Comparison of ENCODE assay signal across 8 mouse cellular contexts in the genomic region with DNA sequence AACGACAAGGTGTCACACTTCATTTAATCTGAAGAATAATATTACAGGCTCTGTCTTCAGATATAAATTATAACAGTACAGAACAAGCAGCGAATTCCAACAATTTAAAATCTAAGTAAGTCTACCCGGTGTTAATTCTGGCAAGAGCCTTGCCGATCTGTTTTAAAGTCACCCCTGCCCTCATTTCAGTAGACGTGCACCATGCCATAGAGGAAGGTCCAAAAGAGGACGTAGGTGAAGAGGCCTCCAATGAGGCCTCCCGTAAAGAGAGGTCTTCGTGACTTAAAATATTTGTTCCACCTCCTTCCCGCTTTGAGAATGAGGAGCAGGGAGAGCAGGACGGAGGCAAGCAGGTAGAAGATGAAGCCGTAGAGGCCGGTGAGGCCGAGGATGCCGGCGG. TPM values are rescaled to one million over a fixed set of nuclear protein-coding genes. Genes with fewer than 3 reads are reported as not detected.
A peak's percentile ranks its signal among the peaks of the same experiment; 100 is the strongest.
DNase-seq lines count a peak whose midpoint lies in the region; ATAC-seq and TF ChIP-seq lines count a peak whose summit lies in the region.

No protein-coding gene starts in this region.

- peaks cover 30% of the 10 kb centered on the region for H3K4me1 ChIP-seq in kidney, adult 2 months (ENCODE audit: control insufficient read depth, insufficient read depth, low read length)
- peaks cover 29% of the 10 kb centered on the region for H3K4me1 ChIP-seq in hindbrain, embryonic 10.5 days (replicated peaks)
- peaks cover 32% of the 10 kb centered on the region for H3K4me1 ChIP-seq in midbrain, embryonic 12.5 days

- no peaks in the 10 kb centered on the region for H3K36me3 ChIP-seq in kidney, adult 2 months (ENCODE audit: control insufficient read depth, insufficient read depth, low read length)
- H3K36me3 ChIP-seq in hindbrain, embryonic 10.5 days: peaks cover 41% of the 10 kb centered on the region
- peaks cover 34% of the 10 kb centered on the region for H3K36me3 ChIP-seq in midbrain, embryonic 12.5 days

- H3K27me3 ChIP-seq in kidney, adult 2 months (replicated peaks; ENCODE audit: control insufficient read depth, insufficient read depth, low read length): no peaks in the 10 kb centered on the region
- H3K27me3 ChIP-seq in hindbrain, embryonic 10.5 days (ENCODE audit: insufficient read depth, poor library complexity, severe bottlenecking): no peaks in the 10 kb centered on the region
- H3K27me3 ChIP-seq in midbrain, embryonic 12.5 days: no peaks in the 10 kb centered on the region

- DNase-seq in kidney, adult 2 months: no peak
- DNase-seq in kidney, postnatal 25 days: no peak
- peak; percentile 21 for DNase-seq in MN1 (ENCODE audit: low spot score)
- DNase-seq in hindbrain, embryonic 10.5 days (ENCODE audit: low spot score): no peak
- no peak for DNase-seq in layer of hippocampus, postnatal 36 days
- DNase-seq in adrenal gland, adult 8-10 months: no peak

- peak overlapping the region; percentile 98 for H3K27ac ChIP-seq in kidney, adult 2 months (ENCODE audit: insufficient read depth, low read depth, low read length)
- peak overlapping the region; percentile 95 for H3K27ac ChIP-seq in hindbrain, embryonic 10.5 days
- H3K27ac ChIP-seq in midbrain, embryonic 12.5 days (replicated peaks): peak overlapping the region; percentile 82

- peak overlapping the region; percentile 84 for H3K9ac ChIP-seq in midbrain, embryonic 12.5 days (replicated peaks)

- 2% methylated on average over 15 of the region's 15 CpGs for WGBS in kidney, adult 2 months
- 2% methylated on average over 15 of the region's 15 CpGs for WGBS in hindbrain, embryonic 10.5 days
- WGBS in midbrain, embryonic 12.5 days: under 1% methylated on average over 15 of the region's 15 CpGs

- H3K4me2 ChIP-seq in midbrain, embryonic 12.5 days (replicated peaks): peak overlapping the region; percentile 70

- H3K9me3 ChIP-seq in hindbrain, embryonic 10.5 days: no peaks in the 10 kb centered on the region
- no peaks in the 10 kb centered on the region for H3K9me3 ChIP-seq in midbrain, embryonic 12.5 days

- TF ChIP-seq POLR2A in kidney, adult 2 months (IDR thresholded peaks at IDR 0.05; ENCODE audit: low read depth, low read length): no peak

- TF ChIP-seq CTCF in kidney, adult 2 months (conservative IDR thresholded peaks at IDR 0.05; ENCODE audit: insufficient read depth, insufficient read length, low read depth, low read length): no peak

- no peak for ATAC-seq in midbrain, embryonic 12.5 days (ENCODE audit: low FRiP score, low read depth)
- no peak for ATAC-seq in activated CD4-positive, CD25-positive, alpha-beta regulatory T cell, adult 4 months

- peak overlapping the region; percentile 100 for H3K4me3 ChIP-seq in kidney, adult 2 months (ENCODE audit: insufficient read depth, low read depth, low read length)
- peak overlapping the region; percentile 94 for H3K4me3 ChIP-seq in hindbrain, embryonic 10.5 days
- peak overlapping the region; percentile 93 for H3K4me3 ChIP-seq in midbrain, embryonic 12.5 days

RNA-seq across cellular contexts. Expression of a gene that starts 0.7 kb away (rescaled TPM):
- 77.6 and 91.0 TPM in 2 replicates for polyA plus RNA-seq in kidney, adult 2 months (2012; rRNA removed)
- 132 and 134 TPM in 2 replicates for polyA plus RNA-seq in hindbrain, embryonic 10.5 days (2016; fragmentation: Nextera tagmentation; extraction: Ambion mirVana)
- polyA plus RNA-seq in midbrain, embryonic 12.5 days (2016; fragmentation: Nextera tagmentation; extraction: Ambion mirVana): 119 and 123 TPM in 2 replicates
- polyA plus RNA-seq in activated CD4-positive, CD25-positive, alpha-beta regulatory T cell, adult 4 months (2017; shearing (Covaris generic)): 10 to 100 TPM; 50.2 to 65.2 TPM
- total RNA-seq in layer of hippocampus, postnatal 36 days (2021): 10 to 100 TPM; 51.5 to 59.7 TPM
- total RNA-seq in adrenal gland, adult 8-10 months (2022): 10 to 100 TPM; 47.4 to 77.6 (median 63.9) TPM

RNA-seq across cellular contexts. Expression of a gene that starts 0.7 kb away (rescaled TPM):
- polyA plus RNA-seq in kidney, adult 2 months (2012; rRNA removed): 86.5 and 104 TPM in 2 replicates
- polyA plus RNA-seq in hindbrain, embryonic 10.5 days (2016; fragmentation: Nextera tagmentation; extraction: Ambion mirVana): 207 and 237 TPM in 2 replicates
- polyA plus RNA-seq in midbrain, embryonic 12.5 days (2016; fragmentation: Nextera tagmentation; extraction: Ambion mirVana): 172 and 182 TPM in 2 replicates
- polyA plus RNA-seq in activated CD4-positive, CD25-positive, alpha-beta regulatory T cell, adult 4 months (2017; shearing (Covaris generic)): 10 to 100 TPM; 20.6 to 28.4 TPM
- 10 to 100 TPM; 10.9 to 11.2 TPM for total RNA-seq in layer of hippocampus, postnatal 36 days (2021)
- total RNA-seq in adrenal gland, adult 8-10 months (2022): 100 to 1,000 TPM in 1 of 4 experiments, 10 to 100 TPM in 3; 61.0 to 105 (median 84.6) TPM

RNA-seq across cellular contexts. Expression of a gene that starts 16.0 kb away (rescaled TPM):
- polyA plus RNA-seq in kidney, adult 2 months (2012; rRNA removed): 7.4 and 8.7 TPM in 2 replicates
- 0.10 and 0.32 TPM in 2 replicates for polyA plus RNA-seq in hindbrain, embryonic 10.5 days (2016; fragmentation: Nextera tagmentation; extraction: Ambion mirVana)
- polyA plus RNA-seq in midbrain, embryonic 12.5 days (2016; fragmentation: Nextera tagmentation; extraction: Ambion mirVana): 0.09 and 0.12 TPM in 2 replicates
- under 1 TPM in 1 of 2 experiments, not detected in 1; 0.19 TPM for polyA plus RNA-seq in activated CD4-positive, CD25-positive, alpha-beta regulatory T cell, adult 4 months (2017; shearing (Covaris generic))
- 1 to 10 TPM; 2.3 to 3.4 TPM for total RNA-seq in layer of hippocampus, postnatal 36 days (2021)
- 1 to 10 TPM; 2.2 to 5.2 (median 2.6) TPM for total RNA-seq in adrenal gland, adult 8-10 months (2022)

RNA-seq across cellular contexts. Expression of a gene that starts 22.7 kb away (rescaled TPM):
- polyA plus RNA-seq in kidney, adult 2 months (2012; rRNA removed): 37.1 and 37.5 TPM in 2 replicates
- 15.4 and 19.9 TPM in 2 replicates for polyA plus RNA-seq in hindbrain, embryonic 10.5 days (2016; fragmentation: Nextera tagmentation; extraction: Ambion mirVana)
- polyA plus RNA-seq in midbrain, embryonic 12.5 days (2016; fragmentation: Nextera tagmentation; extraction: Ambion mirVana): 20.6 and 23.1 TPM in 2 replicates
- polyA plus RNA-seq in activated CD4-positive, CD25-positive, alpha-beta regulatory T cell, adult 4 months (2017; shearing (Covaris generic)): 1 to 10 TPM; 8.6 to 8.9 TPM
- total RNA-seq in layer of hippocampus, postnatal 36 days (2021): 10 to 100 TPM; 21.2 to 24.8 TPM
- 10 to 100 TPM; 15.3 to 26.2 (median 20.2) TPM for total RNA-seq in adrenal gland, adult 8-10 months (2022)

RNA-seq across cellular contexts. Expression of a gene that starts 23.1 kb away (rescaled TPM):
- polyA plus RNA-seq in kidney, adult 2 months (2012; rRNA removed): 17.7 and 18.5 TPM in 2 replicates
- polyA plus RNA-seq in hindbrain, embryonic 10.5 days (2016; fragmentation: Nextera tagmentation; extraction: Ambion mirVana): 1.1 and 1.7 TPM in 2 replicates
- polyA plus RNA-seq in midbrain, embryonic 12.5 days (2016; fragmentation: Nextera tagmentation; extraction: Ambion mirVana): 1.4 and 1.5 TPM in 2 replicates
- 1 to 10 TPM; 2.7 to 2.8 TPM for polyA plus RNA-seq in activated CD4-positive, CD25-positive, alpha-beta regulatory T cell, adult 4 months (2017; shearing (Covaris generic))
- 1 to 10 TPM; 3.4 to 3.5 TPM for total RNA-seq in layer of hippocampus, postnatal 36 days (2021)
- total RNA-seq in adrenal gland, adult 8-10 months (2022): 10 to 100 TPM; 12.0 to 19.3 (median 14.2) TPM
